Mouse (Mus musculus): ENCODE results near the gene Dgat2. TPM values are rescaled to one million over a fixed set of nuclear protein-coding genes. Genes with fewer than 3 reads are reported as not detected.

Gene Dgat2
- polyA plus RNA-seq, 1 experiment from 2014 or later, result 10.6 TPM

DNA sequence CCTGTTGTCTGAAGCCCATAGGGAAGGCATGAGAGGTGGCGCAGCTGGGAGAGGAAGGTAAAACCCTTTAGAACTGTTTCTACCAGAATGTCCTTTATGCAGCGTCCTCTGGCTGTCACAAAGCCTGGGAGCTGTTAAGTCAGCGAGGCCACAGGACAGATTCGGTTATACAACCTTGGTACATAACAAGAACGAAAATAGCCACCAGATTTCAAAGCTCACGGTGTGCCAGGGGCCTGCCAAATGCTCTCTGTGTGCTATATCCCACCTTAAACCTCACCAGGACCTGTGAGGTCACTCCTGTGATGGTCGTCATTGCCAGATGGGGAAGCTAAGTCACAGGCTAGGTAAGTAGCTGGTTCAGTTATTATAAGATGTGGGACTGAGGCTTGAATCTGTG, 19.6 kb upstream of the Dgat2 start:
- H3K27me3 ChIP-seq (ENCODE audit: control insufficient read depth, insufficient read depth, low read length), result no peaks in the 10 kb centered on the region
- H3K27ac ChIP-seq (replicated peaks; ENCODE audit: low read depth, low read length), result no peak overlapping the region
- H3K4me3 ChIP-seq (ENCODE audit: low read depth, low read length), result no peak overlapping the region
- ATAC-seq (ENCODE audit: insufficient number of reproducible peaks, low FRiP score, low TSS enrichment, low read depth) (no peak), DNase-seq (ENCODE audit: low spot score) (no peak)
- WGBS, result 80% methylated on average over 7 of the region's 7 CpGs
- H3K4me1 ChIP-seq (ENCODE audit: control insufficient read depth, insufficient read depth, low read length), result no peaks in the 10 kb centered on the region
- H3K9me3 ChIP-seq (ENCODE audit: control insufficient read depth, low read length), result no peaks in the 10 kb centered on the region
- no peak overlapping the region for H3K9ac ChIP-seq (ENCODE audit: low read length)
- no peak overlapping the region for H3K4me2 ChIP-seq (ENCODE audit: low read depth, severe bottlenecking)
- no peaks in the 10 kb centered on the region for H3K36me3 ChIP-seq (ENCODE audit: control insufficient read depth, insufficient read depth, low read length)

DNA sequence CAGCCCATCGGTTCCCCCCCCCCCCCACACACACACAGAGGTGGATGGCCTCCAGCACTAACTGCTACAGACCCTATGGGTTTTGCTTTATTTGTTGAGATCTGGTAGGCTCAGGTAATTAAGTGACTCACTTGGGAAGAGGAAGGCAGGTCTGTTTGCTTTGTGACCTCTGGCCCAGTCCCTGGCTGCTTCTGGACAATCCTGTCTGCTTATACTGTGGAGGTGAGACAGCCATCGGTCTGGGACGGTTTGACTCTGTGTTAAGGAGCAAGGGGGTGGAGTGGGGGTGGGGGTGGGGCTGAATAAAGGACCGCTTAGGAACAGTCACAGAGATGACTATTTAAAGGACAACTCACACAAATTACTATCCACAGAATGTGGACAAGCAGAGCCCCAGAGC, 17.8 kb upstream of the Dgat2 start:
- H3K4me1 ChIP-seq (ENCODE audit: control insufficient read depth, insufficient read depth, low read length), result no peaks in the 10 kb centered on the region
- no peaks in the 10 kb centered on the region for H3K27me3 ChIP-seq (ENCODE audit: control insufficient read depth, insufficient read depth, low read length)
- 14% methylated on average over 4 of the region's 4 CpGs for WGBS
- H3K27ac ChIP-seq (replicated peaks; ENCODE audit: low read depth, low read length), result no peak overlapping the region
- H3K36me3 ChIP-seq (ENCODE audit: control insufficient read depth, insufficient read depth, low read length), result no peaks in the 10 kb centered on the region
- DNase-seq (ENCODE audit: low spot score), result no peak
- H3K9ac ChIP-seq (ENCODE audit: low read length), result no peak overlapping the region
- ATAC-seq (ENCODE audit: insufficient number of reproducible peaks, low FRiP score, low TSS enrichment, low read depth), result no peak
- H3K4me3 ChIP-seq (ENCODE audit: low read depth, low read length), result no peak overlapping the region
- no peaks in the 10 kb centered on the region for H3K9me3 ChIP-seq (ENCODE audit: control insufficient read depth, low read length)
- H3K4me2 ChIP-seq (ENCODE audit: low read depth, severe bottlenecking), result no peak overlapping the region

DNA sequence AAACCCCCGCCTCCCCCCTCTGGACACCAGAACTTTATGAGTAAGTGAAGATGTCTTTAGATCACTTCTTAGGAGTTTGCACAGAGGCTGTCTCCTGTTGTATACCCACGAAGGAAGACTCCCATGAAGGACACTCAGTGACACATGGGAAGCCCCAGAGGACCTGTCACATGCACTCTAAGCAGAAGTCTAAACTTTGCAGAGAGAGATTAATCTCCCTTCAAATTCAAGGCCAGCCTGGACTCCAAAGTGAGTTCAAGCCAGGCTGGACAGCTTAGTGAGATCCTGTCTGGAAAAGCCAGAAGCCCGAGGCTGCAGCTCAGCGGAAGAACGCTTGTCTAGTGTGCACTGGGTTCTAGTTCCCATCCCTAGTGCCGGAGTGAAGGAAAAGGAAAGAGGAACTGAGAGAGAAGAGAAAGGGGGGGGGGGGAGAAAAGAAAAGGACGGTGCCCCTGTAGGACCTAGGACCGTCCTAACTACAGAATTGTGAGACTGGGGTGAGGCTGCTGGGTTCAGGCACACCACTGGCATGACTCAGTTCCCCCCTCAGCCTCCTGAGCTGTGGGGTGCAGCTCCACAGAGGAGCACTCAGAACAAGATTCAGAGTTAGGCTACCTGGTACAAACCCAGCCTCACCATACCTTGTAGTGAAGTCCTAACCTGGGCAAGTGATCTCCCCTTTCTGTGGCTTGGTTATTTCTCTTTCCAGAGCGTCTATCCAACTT, 17.1 kb upstream of the Dgat2 start:
- WGBS, result 81% methylated on average over 9 of the region's 9 CpGs
- H3K4me1 ChIP-seq (ENCODE audit: control insufficient read depth, insufficient read depth, low read length), result no peaks in the 10 kb centered on the region
- no peak for DNase-seq (ENCODE audit: low spot score)
- no peak overlapping the region for H3K27ac ChIP-seq (replicated peaks; ENCODE audit: low read depth, low read length)
- no peak overlapping the region for H3K4me2 ChIP-seq (ENCODE audit: low read depth, severe bottlenecking)
- no peak overlapping the region for H3K9ac ChIP-seq (ENCODE audit: low read length)
- H3K36me3 ChIP-seq (ENCODE audit: control insufficient read depth, insufficient read depth, low read length), result no peaks in the 10 kb centered on the region
- ATAC-seq (ENCODE audit: insufficient number of reproducible peaks, low FRiP score, low TSS enrichment, low read depth), result no peak
- no peaks in the 10 kb centered on the region for H3K27me3 ChIP-seq (ENCODE audit: control insufficient read depth, insufficient read depth, low read length)
- H3K9me3 ChIP-seq (ENCODE audit: control insufficient read depth, low read length), result no peaks in the 10 kb centered on the region
- H3K4me3 ChIP-seq (ENCODE audit: low read depth, low read length), result no peak overlapping the region

DNA sequence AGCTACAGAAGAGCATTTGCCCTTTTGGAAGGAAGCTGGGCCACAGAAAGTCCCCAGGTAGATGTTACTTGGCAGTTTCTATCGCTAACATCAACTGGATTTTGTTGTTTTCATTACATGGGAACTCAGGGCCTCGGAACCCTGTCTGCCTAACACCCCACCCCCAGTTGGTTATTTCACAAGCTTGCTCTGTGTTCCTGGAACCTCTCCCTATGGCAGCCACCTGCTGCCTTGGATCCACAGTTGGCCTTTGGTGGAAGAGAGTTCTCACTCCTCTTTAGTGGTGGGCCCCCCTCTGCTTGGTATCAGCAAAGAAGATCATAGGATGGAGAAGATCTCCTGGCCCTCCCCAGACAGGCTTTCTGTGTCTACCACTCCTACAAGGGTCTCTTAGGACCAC, 16.3 kb upstream of the Dgat2 start:
- no peaks in the 10 kb centered on the region for H3K27me3 ChIP-seq (ENCODE audit: control insufficient read depth, insufficient read depth, low read length)
- no peak overlapping the region for H3K4me3 ChIP-seq (ENCODE audit: low read depth, low read length)
- DNase-seq (ENCODE audit: low spot score) (no peak), ATAC-seq (ENCODE audit: insufficient number of reproducible peaks, low FRiP score, low TSS enrichment, low read depth) (no peak)
- H3K4me1 ChIP-seq (ENCODE audit: control insufficient read depth, insufficient read depth, low read length), result no peaks in the 10 kb centered on the region
- 86% methylated on average over 2 of the region's 2 CpGs for WGBS
- H3K36me3 ChIP-seq (ENCODE audit: control insufficient read depth, insufficient read depth, low read length), result no peaks in the 10 kb centered on the region
- no peaks in the 10 kb centered on the region for H3K9me3 ChIP-seq (ENCODE audit: control insufficient read depth, low read length)
- H3K4me2 ChIP-seq (ENCODE audit: low read depth, severe bottlenecking), result no peak overlapping the region
- H3K27ac ChIP-seq (replicated peaks; ENCODE audit: low read depth, low read length), result no peak overlapping the region
- no peak overlapping the region for H3K9ac ChIP-seq (ENCODE audit: low read length)

DNA sequence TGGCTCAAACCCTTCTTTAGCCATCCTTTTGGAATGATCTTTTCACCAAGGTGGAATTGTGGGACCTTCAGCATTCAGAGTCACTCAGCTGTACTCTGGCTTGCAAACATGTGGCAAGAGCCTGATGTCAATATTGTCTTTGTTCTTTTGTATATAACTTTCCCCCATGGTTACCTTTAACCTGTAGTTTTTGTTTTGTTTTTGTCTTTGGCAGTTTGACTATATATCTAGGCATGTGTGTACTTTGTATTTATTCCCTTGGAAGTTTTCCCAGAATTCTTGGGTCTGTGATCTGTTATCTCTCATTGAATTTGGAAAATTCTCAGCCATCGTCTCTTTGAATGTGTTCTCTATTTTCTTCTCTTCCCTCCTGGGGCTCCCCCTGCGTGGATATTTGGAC, 12.0 kb upstream of the Dgat2 start:
- Histone ChIP-seq H3K27ac (replicated peaks; ENCODE audit: low read depth, low read length) (no peak overlapping the region), H3K4me1 (ENCODE audit: control insufficient read depth, insufficient read depth, low read length) (no peaks in the 10 kb centered on the region), H3K4me3 (ENCODE audit: low read depth, low read length) (no peak overlapping the region), H3K4me2 (ENCODE audit: low read depth, severe bottlenecking) (no peak overlapping the region), H3K27me3 (ENCODE audit: control insufficient read depth, insufficient read depth, low read length) (no peaks in the 10 kb centered on the region), H3K9ac (ENCODE audit: low read length) (no peak overlapping the region), H3K36me3 (ENCODE audit: control insufficient read depth, insufficient read depth, low read length) (no peaks in the 10 kb centered on the region), H3K9me3 (ENCODE audit: control insufficient read depth, low read length) (no peaks in the 10 kb centered on the region)
- 63% methylated on average over 2 of the region's 2 CpGs for WGBS
- ATAC-seq (ENCODE audit: insufficient number of reproducible peaks, low FRiP score, low TSS enrichment, low read depth) (no peak), DNase-seq (ENCODE audit: low spot score) (no peak)

DNA sequence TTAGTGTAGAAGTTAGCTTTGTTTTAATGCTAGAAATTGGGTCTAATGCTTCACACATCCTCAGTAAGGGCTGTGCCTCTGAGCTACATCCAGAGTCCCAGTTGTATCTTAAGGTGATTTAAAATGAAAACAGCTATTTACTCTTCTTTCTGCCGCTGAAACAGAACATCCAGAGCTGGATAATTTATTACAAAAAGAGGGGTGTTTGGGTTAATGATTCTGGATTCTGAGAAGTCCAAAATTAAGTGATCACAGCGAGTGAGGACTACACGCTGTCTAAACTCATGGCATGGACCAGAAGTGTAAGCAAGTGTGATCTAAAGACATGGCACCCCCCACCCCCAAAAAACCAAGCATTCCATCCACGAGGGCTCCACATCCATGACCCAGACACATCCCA, 11.4 kb upstream of the Dgat2 start:
- no peak overlapping the region for H3K4me3 ChIP-seq (ENCODE audit: low read depth, low read length)
- no peak for DNase-seq (ENCODE audit: low spot score)
- 89% methylated on average over 4 of the region's 4 CpGs for WGBS
- H3K4me2 ChIP-seq (ENCODE audit: low read depth, severe bottlenecking), result no peak overlapping the region
- H3K27me3 ChIP-seq (ENCODE audit: control insufficient read depth, insufficient read depth, low read length), result no peaks in the 10 kb centered on the region
- no peaks in the 10 kb centered on the region for H3K4me1 ChIP-seq (ENCODE audit: control insufficient read depth, insufficient read depth, low read length)
- H3K9me3 ChIP-seq (ENCODE audit: control insufficient read depth, low read length), result no peaks in the 10 kb centered on the region
- no peak overlapping the region for H3K27ac ChIP-seq (replicated peaks; ENCODE audit: low read depth, low read length)
- ATAC-seq (ENCODE audit: insufficient number of reproducible peaks, low FRiP score, low TSS enrichment, low read depth), result no peak
- no peaks in the 10 kb centered on the region for H3K36me3 ChIP-seq (ENCODE audit: control insufficient read depth, insufficient read depth, low read length)
- H3K9ac ChIP-seq (ENCODE audit: low read length), result no peak overlapping the region

DNA sequence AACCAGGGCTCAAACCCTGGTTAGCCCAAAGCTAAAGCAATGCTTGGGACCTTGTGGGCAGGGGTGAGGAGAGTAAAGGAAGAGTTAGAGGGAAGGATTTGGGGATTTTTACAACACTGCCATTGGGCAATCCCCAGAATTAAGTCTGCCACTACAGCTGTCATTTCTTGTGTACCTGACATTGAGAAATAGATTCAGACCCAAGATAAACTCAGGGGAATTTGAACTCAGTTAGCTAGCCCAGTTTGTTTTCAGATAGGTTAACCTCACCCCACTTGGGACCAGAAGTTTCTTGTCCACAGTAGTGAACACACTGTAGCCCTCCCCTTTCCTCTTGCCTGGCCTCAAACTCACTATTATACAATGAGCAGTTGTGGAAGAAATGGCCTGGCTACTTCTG, 8.9 kb upstream of the Dgat2 start:
- no peaks in the 10 kb centered on the region for H3K4me1 ChIP-seq (ENCODE audit: control insufficient read depth, insufficient read depth, low read length)
- DNase-seq (ENCODE audit: low spot score), result no peak
- no peaks in the 10 kb centered on the region for H3K36me3 ChIP-seq (ENCODE audit: control insufficient read depth, insufficient read depth, low read length)
- H3K9me3 ChIP-seq (ENCODE audit: control insufficient read depth, low read length), result no peaks in the 10 kb centered on the region
- no peak overlapping the region for H3K27ac ChIP-seq (replicated peaks; ENCODE audit: low read depth, low read length)
- no peak overlapping the region for H3K4me2 ChIP-seq (ENCODE audit: low read depth, severe bottlenecking)
- no peaks in the 10 kb centered on the region for H3K27me3 ChIP-seq (ENCODE audit: control insufficient read depth, insufficient read depth, low read length)
- H3K4me3 ChIP-seq (ENCODE audit: low read depth, low read length), result no peak overlapping the region
- ATAC-seq (ENCODE audit: insufficient number of reproducible peaks, low FRiP score, low TSS enrichment, low read depth), result no peak
- no peak overlapping the region for H3K9ac ChIP-seq (ENCODE audit: low read length)

DNA sequence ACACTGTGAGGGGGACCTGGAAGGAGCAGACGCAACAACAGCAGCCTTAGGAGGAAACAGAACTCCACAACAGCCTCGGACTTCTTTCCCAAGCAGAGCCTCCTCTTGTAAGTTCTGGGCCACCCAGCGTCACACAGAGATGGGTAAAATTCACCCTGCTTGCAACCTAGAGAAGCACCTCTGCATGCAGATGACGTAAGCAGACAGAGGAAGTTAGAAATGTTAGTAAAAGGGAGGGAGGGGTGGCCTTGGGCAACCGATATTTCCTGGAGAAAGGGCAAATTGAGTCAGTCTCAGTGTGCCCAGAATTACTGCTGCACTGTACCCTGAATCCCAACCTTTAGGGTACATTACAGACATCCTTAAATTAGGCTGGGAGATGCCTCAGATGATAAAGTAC, 7.4 kb upstream of the Dgat2 start:
- 80% methylated on average over 5 of the region's 5 CpGs for WGBS

DNA sequence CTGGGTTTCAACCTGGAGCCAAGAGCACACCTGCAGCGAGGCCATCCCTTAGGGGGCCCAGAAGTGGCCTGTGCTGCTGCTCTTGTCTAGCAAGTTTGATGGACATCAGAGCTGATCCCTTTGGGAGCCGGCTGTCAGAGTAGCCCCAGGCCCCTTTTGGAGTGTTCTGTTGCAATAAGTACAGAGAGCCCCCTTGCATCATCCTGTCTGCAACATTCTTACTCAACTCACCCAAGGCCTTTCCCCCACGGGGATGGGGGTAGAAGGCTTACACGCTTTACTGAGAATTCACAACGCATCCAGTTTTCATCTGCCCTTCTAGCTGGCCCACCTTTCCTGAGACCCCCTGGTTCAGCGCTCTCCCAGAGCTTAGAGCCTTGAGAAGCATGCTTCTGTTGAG, 6.1 kb upstream of the Dgat2 start:
- Histone ChIP-seq H3K9me3 (ENCODE audit: control insufficient read depth, low read length) (no peaks in the 10 kb centered on the region), H3K9ac (ENCODE audit: low read length) (no peak overlapping the region), H3K4me1 (ENCODE audit: control insufficient read depth, insufficient read depth, low read length) (no peaks in the 10 kb centered on the region), H3K4me2 (ENCODE audit: low read depth, severe bottlenecking) (no peak overlapping the region), H3K36me3 (ENCODE audit: control insufficient read depth, insufficient read depth, low read length) (no peaks in the 10 kb centered on the region), H3K4me3 (ENCODE audit: low read depth, low read length) (no peak overlapping the region), H3K27ac (replicated peaks; ENCODE audit: low read depth, low read length) (no peak overlapping the region), H3K27me3 (ENCODE audit: control insufficient read depth, insufficient read depth, low read length) (no peaks in the 10 kb centered on the region)
- no peak for DNase-seq (ENCODE audit: low spot score)
- no peak for ATAC-seq (ENCODE audit: insufficient number of reproducible peaks, low FRiP score, low TSS enrichment, low read depth)
- 82% methylated on average over 6 of the region's 6 CpGs for WGBS

More for the DNA sequence above, 7.4 kb upstream of the Dgat2 start:
- H3K4me3 ChIP-seq (ENCODE audit: low read depth, low read length), result no peak overlapping the region
- H3K9me3 ChIP-seq (ENCODE audit: control insufficient read depth, low read length), result no peaks in the 10 kb centered on the region
- no peak overlapping the region for H3K27ac ChIP-seq (replicated peaks; ENCODE audit: low read depth, low read length)
- H3K4me2 ChIP-seq (ENCODE audit: low read depth, severe bottlenecking), result no peak overlapping the region
- no peaks in the 10 kb centered on the region for H3K36me3 ChIP-seq (ENCODE audit: control insufficient read depth, insufficient read depth, low read length)
- ATAC-seq (ENCODE audit: insufficient number of reproducible peaks, low FRiP score, low TSS enrichment, low read depth) (no peak), DNase-seq (ENCODE audit: low spot score) (no peak)
- no peak overlapping the region for H3K9ac ChIP-seq (ENCODE audit: low read length)
- H3K4me1 ChIP-seq (ENCODE audit: control insufficient read depth, insufficient read depth, low read length), result no peaks in the 10 kb centered on the region
- H3K27me3 ChIP-seq (ENCODE audit: control insufficient read depth, insufficient read depth, low read length), result no peaks in the 10 kb centered on the region
